Mouse (Mus musculus) activated CD4-positive, CD25-positive, alpha-beta regulatory T cell, adult 9 weeks (primary cell): ENCODE results near the gene Olfr376. TPM values are rescaled to one million over a fixed set of nuclear protein-coding genes. Genes with fewer than 3 reads are reported as not detected.

ENCODE experiments used
- polyA plus RNA-seq: library from polyadenylated mRNA; unstranded; fragments of 100-300 nt; shearing (Covaris generic); gene quantifications from one replicate; pipeline ENCODE4 v1.2.1, GENCODE M21; 2017

Gene Olfr376
- not detected for polyA plus RNA-seq

GRCm38 (mm10) chr11:73370946-73371345, at the start of gene Olfr376:
Gene Olfr376, plus strand, starts transcription at chr11:73371246.

GRCm38 (mm10) chr11:73329442-73329841, 41.6 kb upstream of the Olfr376 start, which contains the start of the genes Aspa, Gm49340 and Spata22:
Gene Aspa, minus strand, starts transcription at chr11:73329596.
Gene Gm49340, plus strand, starts transcription at chr11:73329741.
Gene Spata22, plus strand, starts transcription at chr11:73329741.

GRCm38 (mm10) chr11:73350483-73350882, 20.6 kb upstream of the Olfr376 start, which contains the start of gene Olfr20:
Gene Olfr20, plus strand, starts transcription at chr11:73350783.

GRCm38 (mm10) chr11:73399514-73399913, 28.5 kb downstream of the Olfr376 start, which contains the start of gene Olfr1:
Gene Olfr1, minus strand, starts transcription at chr11:73399614.

Other genes with a start within 250 kb of the Olfr376 start
- 8.2 TPM for gene Haspin, start 233.0 kb upstream of the Olfr376 start, polyA plus RNA-seq
- gene P2rx5, start 210.8 kb upstream of the Olfr376 start, polyA plus RNA-seq: 0.11 TPM
- 50.3 TPM for gene Emc6, start 194.2 kb upstream of the Olfr376 start, polyA plus RNA-seq
- 30.7 TPM for gene Tax1bp3, start 194.2 kb upstream of the Olfr376 start, polyA plus RNA-seq
- gene Ctns, start 172.2 kb upstream of the Olfr376 start, polyA plus RNA-seq: 14.2 TPM
- 7.7 TPM for gene Shpk, start 171.8 kb upstream of the Olfr376 start, polyA plus RNA-seq
- not detected for gene Trpv1, start 137.0 kb upstream of the Olfr376 start, polyA plus RNA-seq
- not detected for gene Trpv3, start 103.9 kb upstream of the Olfr376 start, polyA plus RNA-seq
- gene Aspa, start 41.6 kb upstream of the Olfr376 start, polyA plus RNA-seq: not detected
- not detected for gene Gm49340, start 41.5 kb upstream of the Olfr376 start, polyA plus RNA-seq
- not detected for gene Spata22, start 41.5 kb upstream of the Olfr376 start, polyA plus RNA-seq
- not detected for gene Olfr20, start 20.5 kb upstream of the Olfr376 start, polyA plus RNA-seq
- gene Olfr1, start 28.4 kb downstream of the Olfr376 start, polyA plus RNA-seq: not detected
- gene Olfr378, start 57.2 kb downstream of the Olfr376 start, polyA plus RNA-seq: not detected
- 0.18 TPM for gene Olfr380, start 86.3 kb downstream of the Olfr376 start, polyA plus RNA-seq
- not detected for gene Olfr381, start 120.4 kb downstream of the Olfr376 start, polyA plus RNA-seq
- gene Olfr382, start 146.0 kb downstream of the Olfr376 start, polyA plus RNA-seq: not detected
- not detected for gene Olfr385, start 221.8 kb downstream of the Olfr376 start, polyA plus RNA-seq
- not detected for gene Olfr384, start 227.3 kb downstream of the Olfr376 start, polyA plus RNA-seq